Mouse (Mus musculus): ENCODE measurements around the gene Rbm38.

Rbm38 gene

GRCm38 (mm10) chr2:173014741-173015287, 5.5 kb upstream of the Rbm38 start:
- DNase-seq (ENCODE audit: low read depth, low spot score) = no peak

- no peak for DNase-seq (ENCODE audit: low read depth, low spot score)
Observed at GRCm38 (mm10) chr2:173017940-173018339, 2.4 kb upstream of the Rbm38 start.

GRCm38 (mm10) chr2:173018618-173019017, 1.7 kb upstream of the Rbm38 start:
- no peak for DNase-seq (ENCODE audit: low read depth, low spot score)

GRCm38 (mm10) chr2:173019322-173019721, 976 bp upstream of the Rbm38 start:
- no peak for DNase-seq (ENCODE audit: low read depth, low spot score)

GRCm38 (mm10) chr2:173019790-173020189, 508 bp upstream of the Rbm38 start:
- DNase-seq (ENCODE audit: low read depth, low spot score) = no peak

GRCm38 (mm10) chr2:173021633-173022055, 1.3 kb downstream of the Rbm38 start:
- DNase-seq (ENCODE audit: low read depth, low spot score) = peak; percentile 71

GRCm38 (mm10) chr2:173022056-173022681, 1.9 kb downstream of the Rbm38 start:
- DNase-seq (ENCODE audit: low read depth, low spot score) = no peak

- no peak for DNase-seq (ENCODE audit: low read depth, low spot score)
Observed at GRCm38 (mm10) chr2:173022813-173023212, 2.5 kb downstream of the Rbm38 start.

GRCm38 (mm10) chr2:173023371-173023851, 3.1 kb downstream of the Rbm38 start:
- no peak for DNase-seq (ENCODE audit: low read depth, low spot score)

GRCm38 (mm10) chr2:173023966-173024365, 3.7 kb downstream of the Rbm38 start:
- no peak for DNase-seq (ENCODE audit: low read depth, low spot score)

GRCm38 (mm10) chr2:173024392-173024791, 4.1 kb downstream of the Rbm38 start:
- DNase-seq (ENCODE audit: low read depth, low spot score) = no peak

GRCm38 (mm10) chr2:173024938-173025337, 4.6 kb downstream of the Rbm38 start:
- no peak for DNase-seq (ENCODE audit: low read depth, low spot score)

- DNase-seq (ENCODE audit: low read depth, low spot score) = no peak
Observed at GRCm38 (mm10) chr2:173026286-173026685, 6.0 kb downstream of the Rbm38 start.

GRCm38 (mm10) chr2:173026688-173027131, 6.4 kb downstream of the Rbm38 start:
- no peak for DNase-seq (ENCODE audit: low read depth, low spot score)

- no peak for DNase-seq (ENCODE audit: low read depth, low spot score)
Observed at GRCm38 (mm10) chr2:173027169-173027823, 7.0 kb downstream of the Rbm38 start.

- no peak for DNase-seq (ENCODE audit: low read depth, low spot score)
Observed at GRCm38 (mm10) chr2:173027824-173028495, 7.7 kb downstream of the Rbm38 start.

- DNase-seq (ENCODE audit: low read depth, low spot score) = no peak
Observed at GRCm38 (mm10) chr2:173028508-173029031, 8.3 kb downstream of the Rbm38 start.

- DNase-seq (ENCODE audit: low read depth, low spot score) = no peak
Observed at GRCm38 (mm10) chr2:173030591-173031338, 10.5 kb downstream of the Rbm38 start.

- DNase-seq (ENCODE audit: low read depth, low spot score) = no peak
Observed at GRCm38 (mm10) chr2:173033531-173033930, 13.2 kb downstream of the Rbm38 start.

- no peak for DNase-seq (ENCODE audit: low read depth, low spot score)
Observed at GRCm38 (mm10) chr2:173034998-173035397, 14.7 kb downstream of the Rbm38 start.

- DNase-seq (ENCODE audit: low read depth, low spot score) = no peak
Observed at GRCm38 (mm10) chr2:173035653-173036052, 15.4 kb downstream of the Rbm38 start.

Measured in brain, embryonic 18.5 days (tissue).